Mouse (Mus musculus) myocyte (in vitro differentiated cells): ENCODE data around the gene Strada. TPM values are rescaled to one million over a fixed set of nuclear protein-coding genes. Genes with fewer than 3 reads are reported as not detected.

Experiments
- H3K27me3 ChIP-seq: one replicate; pipeline ENCODE4 v1.6.1; 2011; ENCODE audit not compliant: control insufficient read depth, insufficient read depth, insufficient read length
- H3K36me3 ChIP-seq: one replicate; pipeline ENCODE4 v1.6.1; 2011; ENCODE audit not compliant: control insufficient read depth, insufficient read depth
- H3K4me2 ChIP-seq: one replicate; pipeline ENCODE4 v1.6.1; 2011; ENCODE audit warnings: low read depth, control low read depth
- H3K4me3 ChIP-seq: one replicate; pipeline ENCODE4 v1.5.1; 2011; ENCODE audit warnings: mild to moderate bottlenecking, control low read depth, moderate library complexity
- H3K79me2 ChIP-seq: one replicate; pipeline ENCODE4 v1.6.1; 2011; ENCODE audit not compliant: control insufficient read depth, insufficient read depth
- H3ac ChIP-seq: one replicate; pipeline ENCODE4 v1.6.1; 2011; ENCODE audit not compliant: control insufficient read depth, insufficient read length
- CEBPB ChIP-seq: IDR thresholded peaks from 2 replicates; pipeline ENCODE4 v1.6.1; 2011; ENCODE audit warnings: mild to moderate bottlenecking, moderate library complexity; ENCODE audit not compliant: poor library complexity, insufficient read depth, severe bottlenecking
- E2F4 ChIP-seq: IDR thresholded peaks from one replicate; pipeline ENCODE4 v1.6.1; 2011; ENCODE audit warnings: mild to moderate bottlenecking, control low read depth, moderate library complexity; ENCODE audit not compliant: insufficient read depth
- MAX ChIP-seq: IDR thresholded peaks from one replicate; pipeline ENCODE4 v1.6.1; 2011; ENCODE audit warnings: low read depth, mild to moderate bottlenecking, control low read depth
- TCF12 ChIP-seq: IDR thresholded peaks from one replicate; pipeline ENCODE4 v1.6.1; 2011; ENCODE audit warnings: mild to moderate bottlenecking, control low read depth; ENCODE audit not compliant: poor library complexity, insufficient read depth, severe bottlenecking
- polyA plus RNA-seq: library from polyadenylated mRNA; unstranded; fragments of >200 nt; fragmentation: generic; extraction: Trizol; gene quantifications from one replicate; pipeline ENCODE4 v1.2.1, GENCODE M21; 2012; ENCODE audit warnings: missing spikeins

The Strada gene
- polyA plus RNA-seq, 1 experiment: 25.9 TPM

- Histone ChIP-seq H3K4me2 (no peak overlapping the region), H3ac (no peak overlapping the region), H3K27me3 (no peaks in the 10 kb centered on the region), H3K79me2 (no peaks in the 10 kb centered on the region), H3K36me3 (peaks cover 31% of the 10 kb centered on the region), H3K4me3 (no peak overlapping the region)
- TF ChIP-seq E2F4: no peak
- TF ChIP-seq CEBPB: no peak
- no peak for TF ChIP-seq TCF12
- no peak for TF ChIP-seq MAX
These were observed 79.7 kb downstream of the Strada start for GRCm38 (mm10) chr11:106122221-106122620.

Other genes with a start within 250 kb of the Strada start
- gene Cyb561, start 248.8 kb downstream of the Strada start, polyA plus RNA-seq: 1.5 TPM
- gene Ace, start 234.2 kb downstream of the Strada start, polyA plus RNA-seq: 1.3 TPM
- gene Ace3, start 207.5 kb downstream of the Strada start, polyA plus RNA-seq: not detected
- not detected for gene Kcnh6, start 194.0 kb downstream of the Strada start, polyA plus RNA-seq
- 36.1 TPM for gene Dcaf7, start 165.3 kb downstream of the Strada start, polyA plus RNA-seq
- gene Taco1, start 136.1 kb downstream of the Strada start, polyA plus RNA-seq: 21.2 TPM
- 21.9 TPM for gene Map3k3, start 117.6 kb downstream of the Strada start, polyA plus RNA-seq
- not detected for gene Gm10840, start 41.3 kb downstream of the Strada start, polyA plus RNA-seq
- gene Limd2, start 41.3 kb downstream of the Strada start, polyA plus RNA-seq: 36.4 TPM
- 31.6 TPM for gene Ccdc47, start 14.2 kb upstream of the Strada start, polyA plus RNA-seq
- gene Ddx42, start 14.8 kb upstream of the Strada start, polyA plus RNA-seq: 22.0 TPM
- gene Ftsj3, start 53.9 kb upstream of the Strada start, polyA plus RNA-seq: 36.1 TPM
- 305 TPM for gene Psmc5, start 54.0 kb upstream of the Strada start, polyA plus RNA-seq
- 42.9 TPM for gene Smarcd2, start 70.8 kb upstream of the Strada start, polyA plus RNA-seq
- gene Tcam1, start 74.5 kb upstream of the Strada start, polyA plus RNA-seq: 0.11 TPM
- gene Gh, start 99.7 kb upstream of the Strada start, polyA plus RNA-seq: not detected
- gene Cd79b, start 112.6 kb upstream of the Strada start, polyA plus RNA-seq: not detected
- 15.3 TPM for gene Scn4a, start 151.1 kb upstream of the Strada start, polyA plus RNA-seq
- gene Prr29, start 163.3 kb upstream of the Strada start, polyA plus RNA-seq: 0.32 TPM
- gene Icam2, start 185.9 kb upstream of the Strada start, polyA plus RNA-seq: not detected